Mouse (Mus musculus): ENCODE data around the gene Cd47. TPM values are rescaled to one million over a fixed set of nuclear protein-coding genes. Genes with fewer than 3 reads are reported as not detected.
A peak's percentile ranks its signal among the peaks of the same experiment; 100 is the strongest.

Gene Cd47
- polyA plus RNA-seq, 1 experiment from 2014 or later: 286 TPM

DNA sequence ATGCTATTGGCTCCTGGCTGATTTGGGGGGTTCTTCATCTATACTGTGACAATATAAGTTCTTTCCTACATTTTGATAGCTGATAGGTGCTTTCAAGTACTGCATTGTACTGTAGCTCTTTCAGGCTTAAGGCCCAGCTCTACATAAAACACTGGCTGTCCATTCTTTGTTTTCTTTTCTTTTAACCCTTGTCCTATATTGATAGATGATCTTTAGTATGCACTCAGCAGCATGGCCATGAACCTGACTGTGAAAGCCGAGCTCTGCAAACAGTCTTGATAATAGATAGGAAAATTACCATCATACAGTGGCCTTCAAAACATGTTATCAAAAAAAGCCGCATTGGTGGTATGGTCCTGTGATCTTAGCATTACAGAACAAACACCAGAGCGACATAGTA lies 87.0 kb downstream of the Cd47 start:
- WGBS (ENCODE audit: insufficient replicate concordance): 44% methylated on average over 3 of the region's 3 CpGs
- Histone ChIP-seq H3K4me3 (ENCODE audit: low read depth, low read length) (no peak overlapping the region), H3K4me2 (ENCODE audit: low read depth, low read length) (no peak overlapping the region), H3K4me1 (ENCODE audit: control insufficient read depth, low read depth, low read length) (peaks cover 17% of the 10 kb centered on the region), H3K27me3 (ENCODE audit: control insufficient read depth, insufficient read depth, low read depth, low read length) (no peaks in the 10 kb centered on the region), H3K9ac (ENCODE audit: low read depth, low read length) (no peak overlapping the region), H3K27ac (ENCODE audit: low read length) (no peak overlapping the region), H3K36me3 (ENCODE audit: control insufficient read depth, insufficient read depth) (peaks cover 86% of the 10 kb centered on the region), H3K9me3 (replicated peaks; ENCODE audit: control insufficient read depth, low read length) (no peaks in the 10 kb centered on the region)
- ATAC-seq (ENCODE audit: low read depth): peak; percentile 40; the same call in 1 of the 2 replicates

DNA sequence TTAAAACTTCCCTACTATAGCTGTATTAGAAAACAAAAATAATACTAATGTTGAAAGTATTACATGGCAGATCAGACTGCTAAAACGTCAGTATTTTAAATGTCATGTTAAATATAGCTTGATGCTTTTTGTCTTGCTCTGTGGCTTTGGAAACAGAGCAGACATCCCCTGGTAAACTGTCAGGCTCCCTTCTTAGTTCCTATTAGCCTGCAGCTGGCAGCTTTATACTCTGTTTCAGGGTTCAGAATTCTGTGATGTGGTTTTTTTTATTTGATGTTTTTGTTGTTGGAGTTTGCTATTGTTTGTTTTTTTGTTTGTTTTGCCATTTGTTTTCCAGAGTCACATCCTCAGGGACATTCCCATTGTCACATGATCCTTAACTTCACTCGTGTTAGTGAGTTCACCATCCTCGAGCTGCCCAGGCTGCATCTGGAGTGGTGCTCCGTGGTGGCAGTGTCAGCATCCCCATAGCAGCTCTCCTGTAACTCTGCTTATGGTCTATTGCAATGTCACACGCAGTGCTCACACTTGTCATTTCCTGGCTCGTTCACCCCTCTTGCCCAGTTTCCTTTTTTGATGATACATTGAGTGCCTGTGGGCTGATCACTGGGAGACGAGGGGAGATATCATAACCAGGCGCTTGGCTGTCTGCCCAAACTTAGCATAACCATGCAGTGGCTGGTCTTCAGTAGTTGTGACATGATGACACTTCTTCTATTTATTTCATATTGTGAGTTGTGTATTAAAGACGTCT lies 87.7 kb downstream of the Cd47 start:
- H3K27ac ChIP-seq (ENCODE audit: low read length): no peak overlapping the region
- H3K27me3 ChIP-seq (ENCODE audit: control insufficient read depth, insufficient read depth, low read depth, low read length): no peaks in the 10 kb centered on the region
- no peak overlapping the region for H3K4me3 ChIP-seq (ENCODE audit: low read depth, low read length)
- H3K4me1 ChIP-seq (ENCODE audit: control insufficient read depth, low read depth, low read length): peaks cover 14% of the 10 kb centered on the region
- no peaks in the 10 kb centered on the region for H3K9me3 ChIP-seq (replicated peaks; ENCODE audit: control insufficient read depth, low read length)
- WGBS (ENCODE audit: insufficient replicate concordance): 39% methylated on average over 9 of the region's 9 CpGs
- ATAC-seq (ENCODE audit: low read depth): peak; percentile 22; the same call in 1 of the 2 replicates
- H3K36me3 ChIP-seq (ENCODE audit: control insufficient read depth, insufficient read depth): peaks cover 88% of the 10 kb centered on the region
- H3K4me2 ChIP-seq (ENCODE audit: low read depth, low read length): no peak overlapping the region
- H3K9ac ChIP-seq (ENCODE audit: low read depth, low read length): no peak overlapping the region

DNA sequence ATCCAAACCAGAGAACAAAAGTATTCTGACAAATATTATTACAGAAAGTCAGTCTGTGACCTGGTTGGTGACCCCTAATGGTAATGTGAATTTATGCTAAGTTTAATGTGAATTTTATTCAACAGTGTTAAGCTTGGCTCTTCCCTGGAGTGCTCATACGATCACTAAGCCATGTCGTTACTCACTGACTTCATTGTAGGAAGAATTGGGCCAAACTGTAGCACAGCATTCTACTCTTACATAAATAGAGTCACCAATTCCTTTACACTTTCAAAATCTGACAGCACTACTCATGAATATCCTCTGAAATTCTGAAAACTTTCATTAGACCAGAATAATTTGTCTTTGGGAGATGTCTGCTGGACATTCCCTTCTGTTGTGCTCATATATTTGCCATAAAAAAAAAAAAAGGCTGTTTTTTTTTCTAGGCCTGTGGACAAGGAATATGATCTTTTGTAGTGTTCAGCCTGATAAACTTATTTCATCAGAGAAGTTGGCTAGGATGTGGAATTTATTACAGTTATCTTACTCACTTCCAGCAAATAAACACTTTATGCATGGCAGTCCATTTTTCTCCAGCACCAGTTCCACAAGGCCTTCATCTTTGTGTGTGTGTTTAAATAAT lies 88.8 kb downstream of the Cd47 start:
- no peak overlapping the region for H3K27ac ChIP-seq (ENCODE audit: low read length)
- H3K27me3 ChIP-seq (ENCODE audit: control insufficient read depth, insufficient read depth, low read depth, low read length): no peaks in the 10 kb centered on the region
- ATAC-seq (ENCODE audit: low read depth): no peak
- H3K4me3 ChIP-seq (ENCODE audit: low read depth, low read length): no peak overlapping the region
- H3K9me3 ChIP-seq (replicated peaks; ENCODE audit: control insufficient read depth, low read length): no peaks in the 10 kb centered on the region
- 93% methylated on average over 2 of the region's 2 CpGs for WGBS (ENCODE audit: insufficient replicate concordance)
- H3K36me3 ChIP-seq (ENCODE audit: control insufficient read depth, insufficient read depth): peaks cover 91% of the 10 kb centered on the region
- no peak overlapping the region for H3K4me2 ChIP-seq (ENCODE audit: low read depth, low read length)
- no peak overlapping the region for H3K9ac ChIP-seq (ENCODE audit: low read depth, low read length)
- peaks cover 14% of the 10 kb centered on the region for H3K4me1 ChIP-seq (ENCODE audit: control insufficient read depth, low read depth, low read length)

DNA sequence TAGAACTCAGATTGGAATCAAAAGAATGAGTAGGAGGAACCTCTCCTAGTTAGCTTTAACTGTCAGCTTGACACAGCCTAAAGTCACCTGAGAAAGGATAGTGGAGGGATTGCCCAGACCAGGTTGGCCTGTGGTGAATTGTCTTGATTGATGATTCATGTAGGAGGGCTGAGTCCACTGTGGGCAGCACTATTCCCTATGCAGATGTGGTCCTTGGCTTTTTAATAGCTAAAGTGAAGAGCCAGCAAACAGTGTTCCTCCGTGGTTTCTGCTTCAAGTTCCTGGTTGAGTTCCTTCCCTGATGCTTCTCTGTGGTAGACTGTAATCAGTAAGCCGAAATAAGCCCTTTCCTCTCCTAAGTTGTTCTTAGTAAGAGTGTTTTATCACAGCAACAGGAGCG lies 91.9 kb downstream of the Cd47 start:
- peaks cover 6% of the 10 kb centered on the region for H3K4me1 ChIP-seq (ENCODE audit: control insufficient read depth, low read depth, low read length)
- no peaks in the 10 kb centered on the region for H3K27me3 ChIP-seq (ENCODE audit: control insufficient read depth, insufficient read depth, low read depth, low read length)
- no peak overlapping the region for H3K4me2 ChIP-seq (ENCODE audit: low read depth, low read length)
- H3K27ac ChIP-seq (ENCODE audit: low read length): peak overlapping the region; percentile 19; the same call in 1 of the 2 replicates
- ATAC-seq (ENCODE audit: low read depth): no peak
- no peak overlapping the region for H3K4me3 ChIP-seq (ENCODE audit: low read depth, low read length)
- H3K9me3 ChIP-seq (replicated peaks; ENCODE audit: control insufficient read depth, low read length): no peaks in the 10 kb centered on the region
- WGBS (ENCODE audit: insufficient replicate concordance): 77% methylated on average over 3 of the region's 3 CpGs
- H3K36me3 ChIP-seq (ENCODE audit: control insufficient read depth, insufficient read depth): peaks cover 89% of the 10 kb centered on the region
- no peak overlapping the region for H3K9ac ChIP-seq (ENCODE audit: low read depth, low read length)

DNA sequence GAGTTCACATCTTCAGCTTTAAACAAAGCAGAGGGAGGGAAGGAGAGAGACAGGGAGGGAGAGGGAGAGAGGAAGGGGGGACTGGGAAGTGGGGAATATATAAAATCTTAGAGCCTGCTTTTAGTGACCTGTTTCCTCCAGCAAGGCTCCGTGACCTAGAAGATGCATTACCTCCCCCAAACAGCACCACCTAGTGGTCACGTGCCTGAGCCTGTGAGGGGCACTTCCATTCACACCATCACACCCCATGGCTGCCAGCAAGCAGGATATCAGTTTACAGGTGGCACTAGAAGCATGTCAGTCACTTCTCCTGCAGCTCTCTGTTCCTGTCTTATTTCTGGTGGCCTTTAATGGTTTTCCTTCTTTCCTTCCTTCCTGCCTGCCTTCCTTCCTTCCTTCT lies 92.6 kb downstream of the Cd47 start:
- Histone ChIP-seq H3K36me3 (ENCODE audit: control insufficient read depth, insufficient read depth) (peaks cover 89% of the 10 kb centered on the region), H3K4me1 (ENCODE audit: control insufficient read depth, low read depth, low read length) (peaks cover 3% of the 10 kb centered on the region; the same call in 1 of the 2 replicates)

DNA sequence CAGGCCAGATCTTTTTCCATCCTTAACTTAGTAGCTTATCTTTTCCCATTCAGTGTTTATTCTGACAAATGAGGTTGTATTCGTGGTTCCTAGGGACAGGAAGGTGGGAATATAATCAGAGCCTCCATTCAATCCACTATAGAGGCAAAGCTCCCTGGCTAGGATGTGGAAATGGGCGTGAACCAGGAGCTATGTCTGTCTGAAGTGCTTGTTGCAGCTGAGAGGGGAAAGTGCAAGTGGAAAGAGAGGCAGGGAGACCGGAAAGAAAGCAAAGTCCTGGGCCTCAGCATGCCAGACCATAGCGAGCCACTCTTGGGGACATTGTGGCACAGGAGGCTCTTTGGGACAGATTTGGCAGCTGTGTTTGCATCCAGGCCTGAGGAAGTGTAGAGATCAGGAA lies 94.3 kb downstream of the Cd47 start:
- H3K9me3 ChIP-seq (replicated peaks; ENCODE audit: control insufficient read depth, low read length): no peaks in the 10 kb centered on the region
- no peak overlapping the region for H3K27ac ChIP-seq (ENCODE audit: low read length)
- WGBS (ENCODE audit: insufficient replicate concordance): 75% methylated on average over 4 of the region's 4 CpGs
- no peaks in the 10 kb centered on the region; the same call in 1 of the 2 replicates for H3K4me1 ChIP-seq (ENCODE audit: control insufficient read depth, low read depth, low read length)
- no peak for ATAC-seq (ENCODE audit: low read depth)
- H3K27me3 ChIP-seq (ENCODE audit: control insufficient read depth, insufficient read depth, low read depth, low read length): no peaks in the 10 kb centered on the region
- no peak overlapping the region for H3K4me2 ChIP-seq (ENCODE audit: low read depth, low read length)
- no peak overlapping the region for H3K9ac ChIP-seq (ENCODE audit: low read depth, low read length)
- peaks cover 88% of the 10 kb centered on the region for H3K36me3 ChIP-seq (ENCODE audit: control insufficient read depth, insufficient read depth)
- H3K4me3 ChIP-seq (ENCODE audit: low read depth, low read length): no peak overlapping the region

More for the DNA sequence above, 92.6 kb downstream of the Cd47 start:
- Histone ChIP-seq H3K27me3 (ENCODE audit: control insufficient read depth, insufficient read depth, low read depth, low read length) (no peaks in the 10 kb centered on the region), H3K4me2 (ENCODE audit: low read depth, low read length) (no peak overlapping the region), H3K9ac (ENCODE audit: low read depth, low read length) (no peak overlapping the region), H3K9me3 (replicated peaks; ENCODE audit: control insufficient read depth, low read length) (no peaks in the 10 kb centered on the region), H3K27ac (ENCODE audit: low read length) (no peak overlapping the region), H3K4me3 (ENCODE audit: low read depth, low read length) (no peak overlapping the region)
- WGBS (ENCODE audit: insufficient replicate concordance): 65% methylated on average over 2 of the region's 2 CpGs
- no peak for ATAC-seq (ENCODE audit: low read depth)

DNA sequence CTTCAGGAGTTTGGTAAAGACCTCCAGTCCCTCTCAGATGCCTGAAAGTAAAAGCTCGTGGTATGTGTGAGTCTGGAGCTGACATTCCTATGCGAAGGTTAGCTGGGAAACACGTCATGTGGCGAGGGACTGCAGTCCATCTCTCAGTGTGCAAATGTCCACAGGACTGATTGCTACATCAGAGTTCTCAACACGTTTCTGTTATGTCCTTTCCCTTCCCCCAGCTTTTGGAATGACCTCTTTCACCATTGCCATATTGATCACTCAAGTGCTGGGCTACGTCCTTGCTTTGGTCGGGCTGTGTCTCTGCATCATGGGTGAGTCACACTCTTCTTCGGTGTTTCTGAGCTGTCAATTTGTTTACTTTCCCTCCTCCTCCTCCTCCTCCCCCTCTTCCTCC lies 95.8 kb downstream of the Cd47 start:
- H3K4me2 ChIP-seq (ENCODE audit: low read depth, low read length): no peak overlapping the region
- H3K9ac ChIP-seq (ENCODE audit: low read depth, low read length): no peak overlapping the region
- ATAC-seq (ENCODE audit: low read depth): peak; percentile 87

DNA sequence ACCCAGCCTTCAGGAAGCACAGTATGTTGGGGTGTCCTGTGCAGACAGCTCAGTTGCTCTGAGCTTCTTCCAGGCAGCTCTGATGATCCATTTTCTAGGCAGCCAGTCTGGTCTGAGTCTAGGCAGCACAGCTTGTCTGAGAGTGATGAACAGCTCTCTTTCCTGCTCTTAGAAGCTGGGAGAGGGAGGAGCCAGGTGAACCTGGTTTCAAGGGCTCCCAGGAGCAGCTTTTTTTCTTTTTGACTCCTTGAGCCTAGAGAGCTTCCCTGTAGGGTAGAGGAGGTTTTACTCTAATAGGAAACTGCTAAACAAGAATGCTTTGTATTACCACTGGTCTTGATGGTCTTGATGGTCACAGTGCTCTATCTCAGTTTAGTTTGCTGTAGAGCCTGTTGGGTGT lies 101.1 kb downstream of the Cd47 start:
- Histone ChIP-seq H3K4me1 (ENCODE audit: control insufficient read depth, low read depth, low read length) (peaks cover 28% of the 10 kb centered on the region), H3K4me3 (ENCODE audit: low read depth, low read length) (no peak overlapping the region), H3K9me3 (replicated peaks; ENCODE audit: control insufficient read depth, low read length) (no peaks in the 10 kb centered on the region), H3K9ac (ENCODE audit: low read depth, low read length) (no peak overlapping the region), H3K27ac (ENCODE audit: low read length) (no peak overlapping the region), H3K36me3 (ENCODE audit: control insufficient read depth, insufficient read depth) (peaks cover 89% of the 10 kb centered on the region), H3K27me3 (ENCODE audit: control insufficient read depth, insufficient read depth, low read depth, low read length) (no peaks in the 10 kb centered on the region), H3K4me2 (ENCODE audit: low read depth, low read length) (no peak overlapping the region)
- ATAC-seq (ENCODE audit: low read depth): no peak

More for the DNA sequence above, 95.8 kb downstream of the Cd47 start:
- no peaks in the 10 kb centered on the region for H3K27me3 ChIP-seq (ENCODE audit: control insufficient read depth, insufficient read depth, low read depth, low read length)
- H3K27ac ChIP-seq (ENCODE audit: low read length): peak overlapping the region; percentile 84
- H3K36me3 ChIP-seq (ENCODE audit: control insufficient read depth, insufficient read depth): peaks cover 87% of the 10 kb centered on the region
- H3K4me1 ChIP-seq (ENCODE audit: control insufficient read depth, low read depth, low read length): no peaks in the 10 kb centered on the region; the same call in 1 of the 2 replicates
- H3K4me3 ChIP-seq (ENCODE audit: low read depth, low read length): no peak overlapping the region
- H3K9me3 ChIP-seq (replicated peaks; ENCODE audit: control insufficient read depth, low read length): no peaks in the 10 kb centered on the region
- 68% methylated on average over 8 of the region's 8 CpGs for WGBS (ENCODE audit: insufficient replicate concordance)

DNA sequence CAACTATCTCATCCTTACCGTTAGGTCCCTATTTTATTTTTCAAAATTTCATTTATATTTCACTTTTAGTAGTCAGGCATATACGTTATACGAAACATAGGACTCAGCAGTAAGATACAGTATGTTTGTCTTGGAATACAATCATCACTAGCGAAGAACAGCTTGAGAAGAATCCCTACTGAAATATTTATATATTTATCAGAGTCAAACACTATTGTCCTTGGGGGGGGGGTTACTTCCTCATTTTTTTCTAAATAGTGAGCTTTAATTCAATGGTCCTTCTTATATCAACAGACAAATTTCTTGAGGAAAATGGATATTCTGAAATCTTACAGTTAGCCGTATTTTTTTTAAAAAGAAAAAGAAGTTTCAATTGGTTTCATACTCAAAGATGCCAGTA lies 101.8 kb downstream of the Cd47 start:
- H3K4me3 ChIP-seq (ENCODE audit: low read depth, low read length): no peak overlapping the region
- 91% methylated on average over 5 of the region's 5 CpGs for WGBS (ENCODE audit: insufficient replicate concordance)
- no peaks in the 10 kb centered on the region for H3K9me3 ChIP-seq (replicated peaks; ENCODE audit: control insufficient read depth, low read length)
- peaks cover 88% of the 10 kb centered on the region for H3K36me3 ChIP-seq (ENCODE audit: control insufficient read depth, insufficient read depth)
- H3K27ac ChIP-seq (ENCODE audit: low read length): no peak overlapping the region
- H3K4me1 ChIP-seq (ENCODE audit: control insufficient read depth, low read depth, low read length): peaks cover 33% of the 10 kb centered on the region
- no peak for ATAC-seq (ENCODE audit: low read depth)
- H3K27me3 ChIP-seq (ENCODE audit: control insufficient read depth, insufficient read depth, low read depth, low read length): no peaks in the 10 kb centered on the region
- H3K9ac ChIP-seq (ENCODE audit: low read depth, low read length): no peak overlapping the region
- no peak overlapping the region for H3K4me2 ChIP-seq (ENCODE audit: low read depth, low read length)
